Mouse (Mus musculus): ENCODE data around the gene Fgf22.

DNA sequence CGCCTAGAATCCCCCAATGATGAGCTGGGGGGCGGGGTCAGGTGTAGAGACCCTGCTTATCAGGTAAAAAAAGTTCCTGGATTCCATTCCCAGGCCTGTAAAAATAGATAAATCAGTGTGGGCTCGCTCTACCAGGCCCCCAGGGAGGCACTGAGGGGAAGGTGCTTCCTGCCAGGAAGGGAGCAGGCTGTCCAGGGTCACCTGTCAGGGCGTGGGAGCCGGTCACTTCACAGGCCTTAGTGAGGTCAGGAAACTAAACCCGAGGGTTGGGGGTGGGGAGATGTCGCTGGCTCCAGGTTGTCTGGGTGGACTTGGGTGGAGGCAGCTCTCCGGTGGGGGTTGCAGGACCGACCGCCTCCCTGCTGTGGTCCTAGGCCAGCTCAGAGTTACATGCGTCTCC, 50.8 kb downstream of the Fgf22 start:
- TF ChIP-seq CTCF (IDR thresholded peaks at IDR 0.05; ENCODE audit: low read depth, low read length): no peak
- TF ChIP-seq POLR2A (IDR thresholded peaks at IDR 0.05; ENCODE audit: extremely low read depth, insufficient read depth, low read length): no peak

Measured in liver, adult 2 months (tissue).